In genomic region chr5:24365528-24365927, GRCm38 (mm10) we compare ENCODE assay signal across 10 mouse cellular contexts. TPM values are rescaled to one million over a fixed set of nuclear protein-coding genes. Genes with fewer than 3 reads are reported as not detected.
DNase-seq lines count a peak whose midpoint lies in the region; ATAC-seq and TF ChIP-seq lines count a peak whose summit lies in the region.
"Had no signal": no experiment of that assay in that cellular context is flagged by ENCODE, and none has a peak within 500 bp of the region (broad histone marks: within the 10 kb centered on the region; RNA-seq: fewer than 3 reads in every experiment).

No protein-coding gene starts in this region.

- no peaks in the 10 kb centered on the region for H3K36me3 ChIP-seq in lung, embryonic 15.5 days
- no peaks in the 10 kb centered on the region for H3K36me3 ChIP-seq in heart, embryonic 16.5 days (ENCODE audit: control insufficient read depth, insufficient read depth)
- no peaks in the 10 kb centered on the region for H3K36me3 ChIP-seq in liver, embryonic 13.5 days
- H3K36me3 ChIP-seq: stomach, embryonic 15.5 days had no signal

- H3K4me3 ChIP-seq in gastrocnemius, adult 2 months, result peak overlapping the region; percentile 74
- peak overlapping the region; percentile 31 for H3K4me3 ChIP-seq in lung, embryonic 15.5 days
- H3K4me3 ChIP-seq in heart, embryonic 16.5 days (ENCODE audit: low read length), result peak overlapping the region; percentile 52
- H3K4me3 ChIP-seq in liver, embryonic 13.5 days (replicated peaks), result no peak overlapping the region

- no peak for DNase-seq in gastrocnemius, adult 2 months
- DNase-seq in gastrocnemius, postnatal 10 days, result no peak
- DNase-seq in lung, adult 18-20 months, result no peak
- no peak for DNase-seq in liver, embryonic 13.5 days
- no peak for DNase-seq in thymus, adult 18-20 months
- DNase-seq in adrenal gland, postnatal 14 days, result no peak
- DNase-seq: left cerebral cortex, postnatal 4 days had no signal

- WGBS in lung, embryonic 15.5 days, result 23% methylated on average over 5 of the region's 5 CpGs
- WGBS in heart, embryonic 16.5 days, result 11% methylated on average over 5 of the region's 5 CpGs
- 3% methylated on average over 5 of the region's 5 CpGs for WGBS in liver, embryonic 13.5 days (ENCODE audit: insufficient replicate concordance)

- H3K9ac ChIP-seq in lung, embryonic 15.5 days, result no peak overlapping the region
- H3K9ac ChIP-seq in heart, embryonic 16.5 days (ENCODE audit: low read length), result peak overlapping the region; percentile 67
- 0 out of 2 replicates have a peak overlapping the region, but pooled peaks have one; percentile 0 for H3K9ac ChIP-seq in liver, embryonic 13.5 days
- H3K9ac ChIP-seq: stomach, embryonic 15.5 days had no signal

- peak overlapping the region; percentile 86 for H3K27ac ChIP-seq in gastrocnemius, adult 2 months
- H3K27ac ChIP-seq in lung, embryonic 15.5 days, result peak overlapping the region; percentile 58; the same call in 1 of the 2 replicates
- peak overlapping the region; percentile 85 for H3K27ac ChIP-seq in heart, embryonic 16.5 days (ENCODE audit: low read length)
- H3K27ac ChIP-seq in liver, embryonic 13.5 days, result peak overlapping the region; percentile 29
- H3K27ac ChIP-seq: stomach, embryonic 15.5 days had no signal

- no peaks in the 10 kb centered on the region; the same call in 1 of the 2 replicates for H3K4me1 ChIP-seq in lung, embryonic 15.5 days
- H3K4me1 ChIP-seq in heart, embryonic 16.5 days (ENCODE audit: control insufficient read depth, insufficient read depth, low read length), result peaks cover 5% of the 10 kb centered on the region
- peaks cover 9% of the 10 kb centered on the region for H3K4me1 ChIP-seq in liver, embryonic 13.5 days (replicated peaks)
- H3K4me1 ChIP-seq: stomach, embryonic 15.5 days had no signal

- H3K27me3 ChIP-seq in lung, embryonic 15.5 days, result no peaks in the 10 kb centered on the region
- no peaks in the 10 kb centered on the region for H3K27me3 ChIP-seq in heart, embryonic 16.5 days (ENCODE audit: control insufficient read depth, insufficient read depth, low read length)
- H3K27me3 ChIP-seq in liver, embryonic 13.5 days, result peaks cover 47% of the 10 kb centered on the region
- H3K27me3 ChIP-seq: stomach, embryonic 15.5 days had no signal

- H3K4me2 ChIP-seq in lung, embryonic 15.5 days, result peak overlapping the region; percentile 50
- H3K4me2 ChIP-seq in heart, embryonic 16.5 days (ENCODE audit: low read depth, low read length), result peak overlapping the region; percentile 60
- H3K4me2 ChIP-seq in liver, embryonic 13.5 days, result peak overlapping the region; percentile 21; the same call in 1 of the 2 replicates
- H3K4me2 ChIP-seq: stomach, embryonic 15.5 days had no signal

- TF ChIP-seq CTCF in gastrocnemius, adult 2 months (IDR thresholded peaks at IDR 0.05), result no peak

- no peak for ATAC-seq in lung, embryonic 15.5 days (ENCODE audit: borderline replicate concordance, extremely low read depth, low FRiP score, low TSS enrichment)
- ATAC-seq in heart, embryonic 16.5 days (replicated peaks; ENCODE audit: extremely low read depth, insufficient read depth, low FRiP score), result peak; percentile 47
- no peak for ATAC-seq in liver, embryonic 13.5 days (ENCODE audit: low read depth)

- no peaks in the 10 kb centered on the region for H3K9me3 ChIP-seq in lung, embryonic 15.5 days
- H3K9me3 ChIP-seq in heart, embryonic 16.5 days (replicated peaks; ENCODE audit: control insufficient read depth, low read length), result no peaks in the 10 kb centered on the region
- no peaks in the 10 kb centered on the region for H3K9me3 ChIP-seq in liver, embryonic 13.5 days (replicated peaks)
- H3K9me3 ChIP-seq: stomach, embryonic 15.5 days had no signal

- intact Hi-C loops in gastrocnemius, adult 2 months (cut with DNase I), result no loop called here

RNA-seq across cellular contexts. Expression of gene Nos3, which starts 0.9 kb away (rescaled TPM):
- 1 to 10 TPM; 5.0 to 7.1 TPM for total RNA-seq in gastrocnemius, adult 2 months (2021)
- total RNA-seq in gastrocnemius, postnatal 10 days (2021), result 10 to 100 TPM in 1 of 2 experiments, 1 to 10 TPM in 1; 7.7 to 11.2 TPM
- 17.1 and 18.8 TPM in 2 replicates for polyA plus RNA-seq in lung, embryonic 15.5 days (2015; fragmentation: Nextera tagmentation; extraction: Ambion mirVana)
- 27.3 and 31.9 TPM in 2 replicates for polyA plus RNA-seq in heart, embryonic 16.5 days (2015; fragmentation: Nextera tagmentation; extraction: Ambion mirVana)
- 2.5 and 2.7 TPM in 2 replicates for polyA plus RNA-seq in liver, embryonic 13.5 days (2015; fragmentation: Nextera tagmentation; extraction: Ambion mirVana)
- total RNA-seq in adrenal gland, postnatal 14 days (2021), result 16.8 and 18.3 TPM in 2 replicates

RNA-seq across cellular contexts. Expression of gene Kcnh2, which starts 14.1 kb away (rescaled TPM):
- 1 to 10 TPM; 1.4 to 2.2 TPM for total RNA-seq in gastrocnemius, adult 2 months (2021)
- 10 to 100 TPM in 1 of 2 experiments, 1 to 10 TPM in 1; 5.4 to 10.8 TPM for total RNA-seq in gastrocnemius, postnatal 10 days (2021)
- polyA plus RNA-seq in lung, embryonic 15.5 days (2015; fragmentation: Nextera tagmentation; extraction: Ambion mirVana), result 6.0 and 7.0 TPM in 2 replicates
- polyA plus RNA-seq in heart, embryonic 16.5 days (2015; fragmentation: Nextera tagmentation; extraction: Ambion mirVana), result 18.0 and 25.2 TPM in 2 replicates
- 0.20 and 0.22 TPM in 2 replicates for polyA plus RNA-seq in liver, embryonic 13.5 days (2015; fragmentation: Nextera tagmentation; extraction: Ambion mirVana)
- 10.7 and 11.1 TPM in 2 replicates for total RNA-seq in adrenal gland, postnatal 14 days (2021)

RNA-seq across cellular contexts. Expression of gene Atg9b, which starts 26.4 kb away (rescaled TPM):
- under 1 TPM in 1 of 2 experiments, not detected in 1; 0.06 TPM for total RNA-seq in gastrocnemius, adult 2 months (2021)
- under 1 TPM; 0.23 to 0.26 TPM for total RNA-seq in gastrocnemius, postnatal 10 days (2021)
- polyA plus RNA-seq in lung, embryonic 15.5 days (2015; fragmentation: Nextera tagmentation; extraction: Ambion mirVana), result 0.64 and 0.77 TPM in 2 replicates
- 2.3 and 2.6 TPM in 2 replicates for polyA plus RNA-seq in heart, embryonic 16.5 days (2015; fragmentation: Nextera tagmentation; extraction: Ambion mirVana)
- 0.56 and 0.60 TPM in 2 replicates for polyA plus RNA-seq in liver, embryonic 13.5 days (2015; fragmentation: Nextera tagmentation; extraction: Ambion mirVana)
- total RNA-seq in adrenal gland, postnatal 14 days (2021), result 0.41 and 0.60 TPM in 2 replicates

RNA-seq across cellular contexts. Expression of gene Abcb8, which starts 27.9 kb away (rescaled TPM):
- 10 to 100 TPM; 37.0 to 39.8 TPM for total RNA-seq in gastrocnemius, adult 2 months (2021)
- 10 to 100 TPM; 35.9 to 45.5 TPM for total RNA-seq in gastrocnemius, postnatal 10 days (2021)
- 44.7 and 49.6 TPM in 2 replicates for polyA plus RNA-seq in lung, embryonic 15.5 days (2015; fragmentation: Nextera tagmentation; extraction: Ambion mirVana)
- polyA plus RNA-seq in heart, embryonic 16.5 days (2015; fragmentation: Nextera tagmentation; extraction: Ambion mirVana), result 71.1 and 77.3 TPM in 2 replicates
- 30.2 and 30.5 TPM in 2 replicates for polyA plus RNA-seq in liver, embryonic 13.5 days (2015; fragmentation: Nextera tagmentation; extraction: Ambion mirVana)
- total RNA-seq in adrenal gland, postnatal 14 days (2021), result 80.9 and 92.2 TPM in 2 replicates

RNA-seq across cellular contexts. Expression of gene Asic3, which starts 47.7 kb away (rescaled TPM):
- total RNA-seq in gastrocnemius, adult 2 months (2021), result under 1 TPM; 0.47 to 0.54 TPM
- under 1 TPM; 0.12 to 0.36 TPM for total RNA-seq in gastrocnemius, postnatal 10 days (2021)
- 0.16 TPM in 2 replicates for polyA plus RNA-seq in lung, embryonic 15.5 days (2015; fragmentation: Nextera tagmentation; extraction: Ambion mirVana)
- 0.14 TPM in 1 of 2 replicates, not detected in the other for polyA plus RNA-seq in heart, embryonic 16.5 days (2015; fragmentation: Nextera tagmentation; extraction: Ambion mirVana)
- polyA plus RNA-seq in liver, embryonic 13.5 days (2015; fragmentation: Nextera tagmentation; extraction: Ambion mirVana), result not detected in 2 replicates
- total RNA-seq in adrenal gland, postnatal 14 days (2021), result 1.1 TPM in 1 of 2 replicates, not detected in the other
- total RNA-seq: left cerebral cortex, postnatal 4 days had no signal

Comparison
In these comparisons a context has a peak if more than half of its experiments do, and no peak if none do; other contexts are left out.
1. H3K27ac ChIP-seq: peak in every context shown above with its lines; median percentile 86 in gastrocnemius, adult 2 months; 85 in heart, embryonic 16.5 days; 58 in lung, embryonic 15.5 days; 29 in liver, embryonic 13.5 days.